Mouse (Mus musculus): Measurements from ENCODE around the gene Ldlrap1. TPM values are rescaled to one million over a fixed set of nuclear protein-coding genes. Genes with fewer than 3 reads are reported as not detected.

Ldlrap1 gene
- total and polyA plus RNA-seq, 3 experiments, result 11.5 to 12.6 (median 12.4) TPM

- no peak overlapping the region for H3K4me3 ChIP-seq
- intact Hi-C loops (cut with DNase I), result loop anchor here (5.0 kb wide), 1 partner anchor 45 kb away; no protein-coding TSS in a partner anchor
- TF ChIP-seq EP300 (IDR thresholded peaks at IDR 0.05; ENCODE audit: insufficient read depth, low read depth, low read length) (no peak), POLR2A (IDR thresholded peaks at IDR 0.05; ENCODE audit: insufficient read depth, low read depth, low read length) (no peak), CTCF (IDR thresholded peaks at IDR 0.05) (no peak)
- H3K4me1 ChIP-seq (ENCODE audit: control insufficient read depth, insufficient read depth, low read length), result peaks cover 11% of the 10 kb centered on the region
- no peak overlapping the region for H3K9ac ChIP-seq (ENCODE audit: low read depth, low read length)
- no peak overlapping the region for H3K27ac ChIP-seq
- no peaks in the 10 kb centered on the region for H3K27me3 ChIP-seq (ENCODE audit: control insufficient read depth, insufficient read depth, low read length)
- peaks cover 9% of the 10 kb centered on the region for H3K36me3 ChIP-seq (ENCODE audit: control insufficient read depth, insufficient read depth, low read length)
- H3K79me2 ChIP-seq (replicated peaks; ENCODE audit: control insufficient read depth, insufficient read depth, low read length), result no peaks in the 10 kb centered on the region
- 75% methylated on average over 10 of the region's 10 CpGs for WGBS
- DNase-seq, result no peak
Measured at GRCm38 (mm10) chr4:134802155-134802554, 34.3 kb upstream of the Ldlrap1 start.

GRCm38 (mm10) chr4:134800693-134801092 lies 32.9 kb upstream of the Ldlrap1 start:
- Histone ChIP-seq H3K4me1 (ENCODE audit: control insufficient read depth, insufficient read depth, low read length) (peaks cover 16% of the 10 kb centered on the region), H3K36me3 (ENCODE audit: control insufficient read depth, insufficient read depth, low read length) (peaks cover 9% of the 10 kb centered on the region), H3K27me3 (ENCODE audit: control insufficient read depth, insufficient read depth, low read length) (no peaks in the 10 kb centered on the region), H3K79me2 (replicated peaks; ENCODE audit: control insufficient read depth, insufficient read depth, low read length) (no peaks in the 10 kb centered on the region), H3K9ac (ENCODE audit: low read depth, low read length) (no peak overlapping the region), H3K27ac (no peak overlapping the region), H3K4me3 (no peak overlapping the region)
- 86% methylated on average over 10 of the region's 10 CpGs for whole genome bisulfite sequencing
- intact Hi-C loops (cut with DNase I), result loop anchor here (5.0 kb wide), 1 partner anchor 47 kb away; no protein-coding TSS in a partner anchor
- no peak for TF ChIP-seq POLR2A (IDR thresholded peaks at IDR 0.05; ENCODE audit: insufficient read depth, low read depth, low read length)
- no peak for DNase-seq

DNA sequence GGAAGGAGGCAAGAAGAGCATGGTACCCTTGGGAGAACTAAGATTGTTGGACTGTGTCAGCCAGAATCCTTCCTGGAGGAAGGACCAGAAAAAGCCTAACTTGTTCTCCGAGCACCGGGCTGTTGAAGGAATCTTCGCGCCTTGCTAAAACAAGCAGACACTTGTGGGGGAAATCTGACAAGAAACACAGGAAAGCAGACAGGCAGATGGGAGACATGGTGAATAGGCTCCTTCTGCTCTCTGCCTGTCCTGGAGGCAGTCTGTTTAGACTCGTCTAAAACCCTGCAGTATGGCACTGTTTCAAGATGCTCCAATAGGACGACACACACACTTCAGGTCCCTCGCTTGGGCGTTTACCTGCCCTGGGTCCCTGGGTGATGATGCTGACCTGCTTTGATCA lies 32.3 kb upstream of the Ldlrap1 start:
- H3K4me3 ChIP-seq, result no peak overlapping the region
- H3K36me3 ChIP-seq (ENCODE audit: control insufficient read depth, insufficient read depth, low read length), result peaks cover 7% of the 10 kb centered on the region
- 57% methylated on average over 8 of the region's 8 CpGs for WGBS
- H3K79me2 ChIP-seq (replicated peaks; ENCODE audit: control insufficient read depth, insufficient read depth, low read length), result no peaks in the 10 kb centered on the region
- intact Hi-C loops (cut with DNase I), result loop anchor here (5.0 kb wide), 1 partner anchor 47 kb away; no protein-coding TSS in a partner anchor
- peaks cover 12% of the 10 kb centered on the region for H3K4me1 ChIP-seq (ENCODE audit: control insufficient read depth, insufficient read depth, low read length)
- no peak overlapping the region for H3K9ac ChIP-seq (ENCODE audit: low read depth, low read length)
- TF ChIP-seq CTCF (IDR thresholded peaks at IDR 0.05) (no peak), POLR2A (IDR thresholded peaks at IDR 0.05; ENCODE audit: insufficient read depth, low read depth, low read length) (no peak), EP300 (IDR thresholded peaks at IDR 0.05; ENCODE audit: insufficient read depth, low read depth, low read length) (no peak)
- DNase-seq, result no peak
- H3K27me3 ChIP-seq (ENCODE audit: control insufficient read depth, insufficient read depth, low read length), result no peaks in the 10 kb centered on the region
- H3K27ac ChIP-seq, result no peak overlapping the region

DNA sequence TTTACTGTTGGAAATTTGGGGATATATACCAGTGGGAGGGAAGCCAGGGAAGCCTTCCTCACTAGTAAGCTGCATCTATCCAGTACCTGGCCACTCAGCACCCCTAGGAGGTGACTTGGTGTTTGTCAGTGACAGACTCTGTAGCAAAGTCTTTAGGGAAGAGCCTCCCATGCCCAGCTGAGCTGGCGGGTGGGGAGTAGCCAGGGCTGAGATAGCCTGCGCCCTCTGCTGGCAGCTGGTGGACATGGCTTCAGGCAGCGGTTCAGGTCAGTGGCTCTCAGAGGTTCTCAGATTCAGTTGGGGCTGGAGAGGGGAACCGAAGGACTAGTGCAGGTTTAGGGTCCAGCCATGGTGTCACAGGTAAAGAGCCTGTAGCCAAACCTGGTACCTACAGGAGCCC lies 31.4 kb upstream of the Ldlrap1 start:
- WGBS, result 7% methylated on average over 4 of the region's 4 CpGs
- peak; percentile 68 to 77 for DNase-seq
- Histone ChIP-seq H3K9ac (ENCODE audit: low read depth, low read length) (no peak overlapping the region), H3K4me3 (no peak overlapping the region), H3K27me3 (ENCODE audit: control insufficient read depth, insufficient read depth, low read length) (no peaks in the 10 kb centered on the region), H3K79me2 (replicated peaks; ENCODE audit: control insufficient read depth, insufficient read depth, low read length) (no peaks in the 10 kb centered on the region), H3K36me3 (ENCODE audit: control insufficient read depth, insufficient read depth, low read length) (peaks cover 3% of the 10 kb centered on the region), H3K4me1 (ENCODE audit: control insufficient read depth, insufficient read depth, low read length) (peaks cover 7% of the 10 kb centered on the region), H3K27ac (no peak overlapping the region)
- intact Hi-C loops (cut with DNase I), result loop anchor here (1.0 kb wide), 1 partner anchor 256 kb away; no protein-coding TSS in a partner anchor
- TF ChIP-seq CTCF (IDR thresholded peaks at IDR 0.05), result no peak; the same call in 1 of the 2 replicates
- TF ChIP-seq EP300 (IDR thresholded peaks at IDR 0.05; ENCODE audit: insufficient read depth, low read depth, low read length), result peak; percentile 50; the same call in 1 of the 2 replicates

GRCm38 (mm10) chr4:134798861-134799260 lies 31.0 kb upstream of the Ldlrap1 start:
- no peak overlapping the region for H3K27ac ChIP-seq
- H3K27me3 ChIP-seq (ENCODE audit: control insufficient read depth, insufficient read depth, low read length), result no peaks in the 10 kb centered on the region
- H3K36me3 ChIP-seq (ENCODE audit: control insufficient read depth, insufficient read depth, low read length), result no peaks in the 10 kb centered on the region; the same call in 1 of the 2 replicates
- TF ChIP-seq POLR2A (IDR thresholded peaks at IDR 0.05; ENCODE audit: insufficient read depth, low read depth, low read length) (no peak), EP300 (IDR thresholded peaks at IDR 0.05; ENCODE audit: insufficient read depth, low read depth, low read length) (no peak), CTCF (IDR thresholded peaks at IDR 0.05) (no peak)
- H3K4me3 ChIP-seq, result no peak overlapping the region
- H3K4me1 ChIP-seq (ENCODE audit: control insufficient read depth, insufficient read depth, low read length), result peaks cover 7% of the 10 kb centered on the region
- no peaks in the 10 kb centered on the region for H3K79me2 ChIP-seq (replicated peaks; ENCODE audit: control insufficient read depth, insufficient read depth, low read length)
- 38% methylated on average over 3 of the region's 3 CpGs for WGBS
- DNase-seq, result no peak
- H3K9ac ChIP-seq (ENCODE audit: low read depth, low read length), result no peak overlapping the region
- intact Hi-C loops (cut with DNase I), result loop anchor here (1.0 kb wide), 1 partner anchor 256 kb away; no protein-coding TSS in a partner anchor

GRCm38 (mm10) chr4:134797621-134798020 lies 29.8 kb upstream of the Ldlrap1 start:
- Histone ChIP-seq H3K9ac (ENCODE audit: low read depth, low read length) (no peak overlapping the region), H3K36me3 (ENCODE audit: control insufficient read depth, insufficient read depth, low read length) (no peaks in the 10 kb centered on the region), H3K27me3 (ENCODE audit: control insufficient read depth, insufficient read depth, low read length) (no peaks in the 10 kb centered on the region), H3K4me1 (ENCODE audit: control insufficient read depth, insufficient read depth, low read length) (peaks cover 7% of the 10 kb centered on the region), H3K27ac (peak overlapping the region; percentile 38), H3K4me3 (no peak overlapping the region), H3K79me2 (replicated peaks; ENCODE audit: control insufficient read depth, insufficient read depth, low read length) (no peaks in the 10 kb centered on the region)
- TF ChIP-seq POLR2A (IDR thresholded peaks at IDR 0.05; ENCODE audit: insufficient read depth, low read depth, low read length), result no peak
- TF ChIP-seq CTCF (IDR thresholded peaks at IDR 0.05), result no peak
- no peak for TF ChIP-seq EP300 (IDR thresholded peaks at IDR 0.05; ENCODE audit: insufficient read depth, low read depth, low read length)
- DNase-seq, result peak in 1 of 2 experiments; percentile 16
- intact Hi-C loops (cut with DNase I), result no loop called here
- WGBS, result 50% methylated on average over 6 of the region's 6 CpGs
